Mouse (Mus musculus): ENCODE measurements around the gene Gm43064.

The Gm43064 gene

DNA sequence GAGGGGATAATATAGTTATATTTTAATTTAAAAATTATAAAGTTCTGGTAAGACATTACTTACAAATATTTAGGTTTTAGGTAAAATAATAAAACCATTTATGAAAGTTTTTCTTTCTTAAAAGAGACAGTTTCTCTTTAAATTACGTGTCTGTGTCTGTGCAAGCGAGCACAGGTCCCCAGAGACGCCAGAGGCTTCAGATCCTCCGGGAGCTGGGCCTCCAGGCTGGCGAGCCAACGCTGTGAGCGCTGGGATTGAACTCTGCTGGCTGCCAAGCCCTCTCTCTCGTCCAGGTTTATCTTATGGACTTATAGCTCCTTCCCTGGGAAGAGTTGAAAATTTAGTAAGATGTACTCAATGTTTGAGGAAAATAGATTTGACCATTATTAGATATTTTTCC is 44.4 kb downstream of the Gm43064 start:
- no peak for DNase-seq (ENCODE audit: low spot score in 2 of 2)

DNA sequence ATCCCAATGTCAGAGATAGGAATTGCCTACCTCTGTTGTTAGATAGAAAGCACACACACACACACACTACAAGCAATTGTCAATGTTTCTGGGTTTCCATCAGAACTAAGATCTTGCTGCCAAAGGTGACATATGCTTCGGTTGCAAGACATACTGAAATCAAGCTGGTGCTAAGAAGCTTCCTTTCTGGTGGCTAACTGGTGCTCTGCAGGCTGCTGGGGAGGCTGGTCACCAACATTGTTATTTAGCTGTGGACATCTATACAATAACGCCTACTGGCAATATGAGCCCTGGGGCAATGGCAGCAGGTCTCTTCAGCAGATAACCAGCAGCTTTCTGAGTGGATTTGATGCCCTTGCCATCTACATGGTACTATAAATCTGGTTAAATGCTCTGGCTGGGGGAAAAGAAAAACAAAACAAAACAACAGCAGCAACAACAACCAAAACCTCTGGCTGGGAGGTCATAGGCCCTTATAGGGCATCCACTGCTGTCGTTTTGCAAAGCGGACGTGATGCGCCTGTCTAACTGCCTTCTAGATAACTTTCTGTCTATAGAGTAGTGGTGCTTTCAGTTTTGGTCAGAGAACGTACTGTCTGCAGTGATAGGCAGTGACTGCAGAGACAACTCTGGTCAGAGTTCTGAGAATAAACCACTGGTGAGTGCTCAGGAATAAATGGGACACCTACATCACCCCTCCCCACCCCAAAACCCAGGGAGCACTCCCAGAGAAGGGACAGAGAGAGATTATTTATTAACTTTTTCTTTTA is 47.8 kb downstream of the Gm43064 start:
- peak; percentile 59 to 72 for DNase-seq (ENCODE audit: low spot score in 2 of 2)

DNA sequence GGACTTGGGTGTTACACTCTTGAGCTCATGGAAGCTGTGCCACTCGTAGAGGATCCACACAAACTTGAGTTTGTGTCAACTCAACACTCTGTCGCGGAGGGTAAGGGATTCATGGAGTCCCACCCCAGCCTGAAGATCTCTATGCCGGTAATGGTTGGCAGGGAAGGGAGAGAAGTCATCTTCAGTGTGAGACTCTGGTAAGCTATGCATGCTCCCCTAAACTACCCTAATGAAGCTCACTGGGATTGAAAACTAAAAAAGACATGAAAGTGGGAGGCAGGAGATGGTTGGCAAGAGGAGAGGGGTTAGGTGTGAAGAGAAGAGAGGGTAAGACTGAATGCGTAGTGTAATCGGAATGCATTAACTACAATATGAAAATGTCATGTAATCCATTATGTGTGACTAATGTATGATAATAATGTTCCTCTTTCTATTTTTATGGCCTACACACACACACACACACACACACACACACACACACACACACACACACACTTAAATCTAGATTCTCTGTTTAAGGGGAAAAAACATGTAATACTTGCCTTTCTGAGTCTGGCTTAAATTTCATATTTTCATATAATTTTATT is 48.7 kb downstream of the Gm43064 start:
- DNase-seq (ENCODE audit: low spot score in 2 of 2), result no peak

DNA sequence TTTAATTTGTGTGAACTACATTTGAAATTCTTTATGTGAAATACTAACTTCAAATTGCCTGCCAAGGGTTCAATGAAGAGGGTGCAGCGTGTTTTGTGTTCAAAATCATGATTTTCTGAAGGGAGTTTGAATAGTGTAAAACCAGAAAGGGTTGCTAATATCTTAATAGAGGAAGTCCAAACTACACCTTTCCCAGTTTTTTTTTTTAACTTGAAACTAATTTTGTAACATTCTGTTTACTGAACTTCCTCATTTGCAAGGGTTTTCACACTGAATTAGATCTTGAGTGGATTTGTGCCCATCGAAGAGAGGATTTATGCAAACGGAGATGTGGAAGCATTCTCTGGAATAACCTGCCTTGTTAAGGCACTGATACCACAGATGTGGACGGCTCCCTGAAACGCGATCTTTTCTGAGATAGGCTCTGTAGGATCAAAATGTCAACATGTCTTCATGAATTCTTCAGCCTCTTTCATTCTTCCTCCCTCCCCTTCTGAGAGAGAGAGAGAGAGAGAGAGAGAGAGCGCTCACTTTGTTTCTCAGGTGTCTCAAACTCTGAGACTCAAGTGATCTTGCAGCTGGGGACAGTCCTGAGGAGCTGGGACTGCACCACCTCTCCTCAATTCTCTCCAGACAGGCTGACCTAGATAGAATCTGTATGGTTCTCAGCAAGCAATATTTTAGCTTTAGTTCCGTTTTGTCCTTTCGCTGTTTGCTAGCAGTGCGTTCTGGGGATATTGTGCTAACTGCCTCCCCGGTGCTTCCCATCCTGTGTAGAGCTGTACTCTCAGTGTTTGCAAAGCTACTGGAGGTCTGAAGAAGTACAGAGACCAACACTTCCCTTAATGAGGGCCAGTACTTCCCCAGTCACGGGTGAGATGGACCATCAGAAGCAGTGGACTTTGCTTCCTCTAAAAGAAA is 49.8 kb downstream of the Gm43064 start, which contains the start of gene Ptpn22:
Gene Ptpn22 (plus strand): TSS at position 915 of the 921 bp plus-strand sequence.
- DNase-seq (ENCODE audit: low spot score in 2 of 2), result peak; percentile 66 to 69

DNA sequence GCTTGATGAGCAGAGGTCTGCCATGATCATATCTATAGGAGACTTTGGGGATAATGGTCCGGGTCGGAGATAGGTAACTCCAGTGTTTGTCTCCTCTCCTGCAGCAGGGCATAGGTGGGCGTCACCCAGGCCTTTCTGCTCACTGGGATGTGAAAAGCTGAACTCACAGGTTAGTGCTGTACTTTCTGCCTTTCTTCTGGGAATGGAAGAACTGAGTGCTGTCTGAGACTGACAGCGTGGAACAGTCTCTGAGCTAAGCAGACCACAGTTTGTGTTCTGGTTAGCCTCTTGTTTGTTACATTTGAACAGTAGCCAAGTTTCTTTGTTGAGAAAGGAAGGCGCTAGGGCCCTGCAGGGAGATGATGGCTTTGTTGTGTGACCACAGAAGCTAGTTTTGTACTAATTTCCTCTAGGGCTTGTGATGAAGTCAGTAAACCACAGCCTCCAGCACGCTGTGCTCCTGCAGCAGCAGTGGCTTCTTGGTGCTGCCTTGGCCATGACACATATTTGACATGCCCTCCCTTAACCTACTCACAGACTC is 50.5 kb downstream of the Gm43064 start:
- peak; percentile 84 to 92 for DNase-seq (ENCODE audit: low spot score in 2 of 2)

DNA sequence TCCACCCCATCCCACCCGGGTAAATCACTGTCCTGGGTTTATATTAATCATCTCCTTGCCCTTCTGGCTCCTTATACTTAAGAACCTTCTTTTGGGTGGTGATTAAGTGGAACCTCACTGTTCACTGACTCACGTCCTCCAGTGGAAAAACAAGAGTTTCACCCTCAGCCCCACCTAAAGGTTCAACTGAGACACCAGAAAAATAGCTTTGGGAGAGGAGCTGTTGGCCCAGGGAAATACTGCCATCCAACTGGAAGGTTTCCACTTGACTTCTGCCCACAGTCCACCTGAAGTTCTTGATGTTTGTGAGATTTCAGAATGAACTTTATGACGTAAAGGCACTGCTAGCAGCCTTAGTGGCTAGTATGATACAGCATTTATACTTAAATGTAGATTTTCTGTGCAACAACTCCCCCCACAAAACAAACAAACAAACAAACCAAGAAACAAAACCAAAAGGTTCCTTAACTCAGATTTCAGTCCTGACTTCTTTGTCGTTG is 53.4 kb downstream of the Gm43064 start:
- peak in 1 of 2 experiments; percentile 32 for DNase-seq (ENCODE audit: low spot score in 2 of 2)

DNA sequence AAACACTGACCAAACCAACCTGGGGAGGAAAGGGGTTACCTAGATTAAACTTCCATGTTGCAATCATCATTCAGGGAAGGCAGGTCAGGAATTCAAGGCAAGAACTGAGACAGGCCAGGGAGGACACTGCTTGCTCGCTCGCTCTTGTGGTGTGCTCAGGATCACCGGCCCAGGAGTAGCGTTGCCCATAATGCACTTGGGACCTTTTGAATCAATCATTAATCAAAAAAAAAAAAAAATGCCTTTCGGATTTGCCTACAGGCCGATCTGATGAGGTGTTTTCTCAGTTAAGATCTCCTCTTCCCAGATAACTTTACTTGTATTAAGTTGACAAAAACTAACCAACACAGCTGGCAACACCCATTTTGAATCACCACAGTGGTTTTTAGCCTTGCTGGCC is 54.8 kb downstream of the Gm43064 start:
- DNase-seq (ENCODE audit: low spot score in 2 of 2), result no peak

DNA sequence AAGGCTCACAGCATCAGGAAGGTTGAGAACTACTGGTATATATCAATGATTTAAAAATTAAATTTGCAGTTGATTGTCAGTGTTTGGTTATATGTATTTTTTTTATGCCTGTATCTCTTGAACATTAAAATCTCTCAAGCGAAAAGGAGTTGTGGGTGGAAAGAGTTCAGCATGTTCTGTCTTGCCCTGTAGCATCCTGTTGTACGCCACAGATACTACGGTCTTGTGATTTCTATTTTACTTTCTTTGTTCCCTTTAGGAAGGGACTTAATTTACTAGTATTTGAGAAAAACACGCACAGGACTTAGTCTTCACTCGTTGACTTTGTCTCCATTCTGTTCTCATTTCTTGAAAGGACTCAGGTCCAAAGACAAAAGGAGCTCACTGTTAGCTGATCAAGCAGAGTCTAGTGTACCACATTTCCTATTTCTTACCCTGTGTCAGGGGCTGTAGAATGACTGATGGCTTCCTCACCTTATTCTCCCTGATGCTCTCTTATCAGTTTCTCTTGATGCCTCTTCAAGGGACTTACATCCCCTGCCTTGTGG is 58.1 kb downstream of the Gm43064 start:
- no peak for DNase-seq (ENCODE audit: low spot score in 2 of 2)

DNA sequence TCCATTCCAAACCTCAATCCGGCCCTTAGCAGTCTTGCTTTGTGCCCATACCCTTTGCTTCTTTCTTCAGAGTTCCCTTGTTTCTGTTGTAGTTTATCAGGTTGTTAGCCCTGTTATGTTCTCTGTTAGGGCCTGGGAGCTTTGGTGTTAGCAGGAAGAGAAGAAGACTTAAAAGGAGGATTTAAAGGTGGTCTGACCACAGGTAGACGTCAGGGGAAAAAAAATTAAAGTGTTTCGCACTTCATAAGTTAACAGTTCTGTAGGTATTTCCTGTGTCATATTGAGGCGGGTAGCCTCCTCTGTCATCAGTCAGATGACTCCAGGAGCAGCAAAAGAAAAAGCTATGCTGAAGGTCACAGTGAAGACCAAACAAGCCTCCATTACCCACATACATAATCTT is 58.6 kb downstream of the Gm43064 start:
- DNase-seq (ENCODE audit: low spot score in 2 of 2), result peak; percentile 73 to 86

DNA sequence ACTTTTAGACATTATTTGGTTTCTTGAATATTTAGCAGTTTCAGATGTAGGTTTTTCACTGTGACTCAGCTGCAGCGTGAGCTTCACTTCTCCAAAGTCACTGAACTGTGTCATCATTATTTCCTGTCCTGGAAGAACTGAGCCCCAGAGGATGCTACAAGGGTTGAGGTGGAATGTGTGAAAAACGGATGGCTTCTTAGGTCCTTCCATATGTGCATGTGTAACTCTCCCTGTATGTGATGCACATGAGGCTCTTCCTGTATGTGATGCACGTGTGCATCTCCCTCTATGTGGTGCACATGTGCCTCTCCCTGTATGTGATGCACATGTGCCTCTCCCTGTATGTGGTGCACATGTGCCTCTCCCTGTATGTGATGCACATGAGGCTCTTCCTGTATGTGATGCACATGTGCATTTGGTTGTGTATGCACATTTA is 63.3 kb downstream of the Gm43064 start:
- DNase-seq (ENCODE audit: low spot score in 2 of 2), result peak in 1 of 2 experiments; percentile 56

DNA sequence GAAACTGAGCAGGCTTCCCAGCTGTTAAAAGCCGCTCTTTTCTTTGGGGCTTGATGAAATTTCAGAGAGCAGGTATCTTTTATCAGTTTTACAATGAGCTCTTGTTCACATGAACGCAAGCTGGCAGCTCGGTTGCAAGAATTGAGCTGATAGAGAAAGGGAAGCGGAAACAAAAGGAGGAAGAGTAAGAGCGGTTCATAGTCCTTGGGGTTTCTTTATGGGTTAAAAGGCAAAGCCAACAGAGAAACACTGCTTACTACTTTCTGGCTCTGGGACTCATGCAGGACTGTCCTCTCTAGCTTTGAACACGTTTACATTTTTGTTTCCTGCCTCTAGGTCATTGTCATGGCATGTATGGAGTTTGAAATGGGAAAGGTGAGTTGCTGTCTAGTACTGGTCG is 65.0 kb downstream of the Gm43064 start:
- DNase-seq (ENCODE audit: low spot score in 2 of 2), result no peak

DNA sequence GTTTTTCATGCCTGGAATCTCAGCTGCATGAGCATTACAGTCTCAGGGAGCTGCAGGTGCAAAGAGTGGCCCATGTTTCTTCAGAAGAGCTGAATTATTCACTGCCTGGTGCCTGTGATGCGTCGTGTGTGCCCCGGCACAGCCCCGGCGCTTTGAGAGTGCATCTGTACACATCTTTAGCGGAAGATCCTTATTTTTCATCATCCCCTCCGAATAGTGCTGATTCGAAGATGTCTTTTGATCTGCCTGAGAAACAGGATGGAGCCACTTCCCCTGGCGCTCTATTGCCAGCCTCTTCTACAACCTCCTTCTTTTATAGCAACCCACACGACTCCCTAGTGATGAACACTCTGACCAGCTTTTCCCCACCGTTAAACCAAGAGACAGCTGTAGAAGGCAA is 76.6 kb downstream of the Gm43064 start:
- DNase-seq (ENCODE audit: low spot score in 2 of 2), result no peak

DNA sequence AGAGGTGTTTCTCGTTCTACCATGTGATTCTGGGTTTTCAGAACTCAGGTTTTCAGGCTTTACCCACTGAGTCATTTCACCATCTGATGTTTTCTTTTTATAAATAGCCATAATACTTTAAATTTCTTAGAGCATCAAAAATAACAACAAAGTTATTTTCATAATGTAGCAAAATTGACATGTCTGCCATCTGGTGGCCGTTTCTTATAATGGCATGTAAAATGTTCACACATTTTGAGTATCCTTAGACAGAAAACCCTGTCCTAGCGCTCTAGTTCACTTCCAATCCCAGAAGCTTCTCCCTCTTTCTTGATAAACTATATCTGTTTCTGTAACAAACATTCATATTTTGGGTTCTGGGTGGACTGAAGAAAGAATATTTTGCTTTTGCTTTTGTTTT is 78.2 kb downstream of the Gm43064 start:
- peak; percentile 49 to 60 for DNase-seq (ENCODE audit: low spot score in 2 of 2)
